Mouse (Mus musculus) heart, adult 8-10 months (tissue): Measurements from ENCODE around the gene Hist2h3b. TPM values are rescaled to one million over a fixed set of nuclear protein-coding genes. Genes with fewer than 3 reads are reported as not detected.
"Not testable (repeated sequence)": the region's sequence is repeated elsewhere in the genome, so short reads cannot be mapped to it uniquely, and the experiment has no call there.

Experiments
- DNase-seq: peaks from one replicate; pipeline ENCODE4 v3.0.0; 2022; ENCODE audit warnings: low spot score
- total RNA-seq, 4 experiments: library from RNA; stranded (reverse); gene quantifications; 2 replicates each; pipeline ENCODE4 v1.2.4; 2022

The Hist2h3b gene
- total RNA-seq, 4 experiments from 2014 or later = 12.2 to 24.7 (median 15.9) TPM

DNA sequence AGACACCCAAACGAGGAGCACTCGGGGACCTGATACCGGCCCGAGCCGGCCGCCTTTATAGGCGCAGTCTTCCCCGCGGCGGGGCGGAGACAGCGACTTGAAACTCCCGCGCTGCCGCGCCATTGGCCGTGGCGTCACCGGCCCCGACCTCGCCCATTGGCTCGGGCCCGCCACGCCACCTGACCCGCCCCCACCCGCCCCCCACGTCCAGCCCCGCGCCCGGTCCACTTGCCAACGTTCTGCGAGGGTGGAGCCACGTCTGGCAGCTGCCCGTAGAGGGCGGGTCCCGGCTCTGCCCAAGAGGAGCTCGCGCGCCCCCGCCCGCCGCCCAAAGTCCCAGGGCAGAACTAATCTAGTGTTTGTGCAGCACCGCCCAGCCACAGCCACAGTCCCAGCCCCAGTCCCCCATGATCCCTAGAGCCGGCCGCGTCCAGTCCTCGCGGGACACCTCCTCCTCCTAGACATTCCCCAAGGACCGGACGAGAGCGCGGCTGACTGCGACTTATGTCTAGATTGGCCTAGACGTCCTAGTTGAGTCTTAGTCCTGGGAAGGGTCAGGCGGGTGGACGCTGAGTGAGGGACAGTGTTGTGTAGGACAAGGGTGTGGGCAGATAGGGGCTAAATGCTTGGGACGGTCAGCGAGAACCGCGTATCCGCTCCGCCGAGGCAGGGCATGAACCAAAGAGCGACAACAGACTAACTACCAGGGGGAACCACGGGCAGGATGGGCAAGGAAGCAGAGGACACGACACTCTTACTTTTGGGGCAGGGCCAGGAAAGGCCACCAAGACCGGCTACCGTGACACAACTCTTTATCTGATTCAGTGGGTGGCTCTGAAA lies 29.3 kb upstream of the Hist2h3b start, which contains the start of gene Hist2h3c2:
Gene Hist2h3c2, minus strand, starts transcription at position 174 of the 840 bp plus-strand sequence.
- DNase-seq = not testable (repeated sequence)

DNA sequence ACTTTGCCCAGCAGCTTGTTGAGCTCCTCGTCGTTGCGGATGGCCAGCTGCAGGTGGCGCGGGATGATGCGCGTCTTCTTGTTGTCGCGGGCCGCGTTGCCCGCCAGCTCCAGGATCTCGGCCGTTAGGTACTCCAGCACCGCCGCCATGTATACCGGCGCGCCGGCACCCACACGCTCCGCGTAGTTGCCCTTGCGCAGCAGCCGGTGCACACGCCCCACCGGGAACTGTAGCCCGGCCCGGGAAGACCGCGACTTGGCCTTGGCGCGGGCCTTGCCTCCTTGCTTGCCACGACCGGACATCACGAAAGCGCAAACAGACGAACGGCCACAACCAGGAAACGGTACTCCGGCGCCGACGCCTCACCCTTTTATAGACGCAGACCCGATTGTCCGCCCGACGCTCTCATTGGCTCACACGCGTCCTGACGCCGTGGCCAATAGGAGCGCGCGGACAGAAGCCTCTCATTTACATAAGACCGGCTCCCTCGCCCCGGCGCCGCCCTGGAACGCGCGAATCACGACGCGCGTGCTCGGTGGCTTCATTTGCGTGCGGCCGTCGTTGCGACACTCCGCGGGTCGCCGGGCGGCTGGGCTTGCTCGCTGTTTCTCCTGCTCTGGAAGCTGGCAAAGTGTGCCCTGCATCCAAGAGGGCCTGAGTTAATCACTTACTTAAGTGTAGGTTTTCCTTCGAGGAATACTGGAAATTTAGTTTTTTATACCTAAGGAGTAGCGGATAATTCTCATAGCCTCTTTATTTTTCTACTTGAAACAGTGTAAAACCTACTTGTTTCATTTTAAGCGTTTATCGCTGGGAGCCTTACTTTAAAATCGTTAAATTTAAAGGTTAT lies 28.3 kb upstream of the Hist2h3b start, which contains the start of gene Hist2h2aa2:
Gene Hist2h2aa2, minus strand, starts transcription at position 328 of the 850 bp plus-strand sequence.
- DNase-seq = peak; percentile 98

DNA sequence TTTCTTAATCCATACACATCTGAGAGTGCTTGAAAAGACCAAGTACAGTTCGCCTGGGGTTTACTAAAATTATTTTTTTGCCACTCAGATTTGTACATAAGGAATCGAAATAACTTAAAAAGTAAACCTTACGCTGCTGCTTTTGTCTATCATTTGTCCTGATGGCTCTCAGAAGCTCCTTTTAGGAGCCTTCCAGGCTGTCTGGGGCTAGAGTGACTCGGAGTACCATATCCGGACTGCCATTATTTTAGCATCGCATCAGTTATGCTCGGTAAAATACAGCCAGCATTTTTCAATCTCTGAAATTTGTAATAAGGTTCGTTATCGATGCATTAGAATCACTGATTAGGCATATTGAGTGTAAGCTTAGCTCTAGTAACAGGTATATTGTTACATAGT lies 27.7 kb upstream of the Hist2h3b start:
- DNase-seq = no peak

DNA sequence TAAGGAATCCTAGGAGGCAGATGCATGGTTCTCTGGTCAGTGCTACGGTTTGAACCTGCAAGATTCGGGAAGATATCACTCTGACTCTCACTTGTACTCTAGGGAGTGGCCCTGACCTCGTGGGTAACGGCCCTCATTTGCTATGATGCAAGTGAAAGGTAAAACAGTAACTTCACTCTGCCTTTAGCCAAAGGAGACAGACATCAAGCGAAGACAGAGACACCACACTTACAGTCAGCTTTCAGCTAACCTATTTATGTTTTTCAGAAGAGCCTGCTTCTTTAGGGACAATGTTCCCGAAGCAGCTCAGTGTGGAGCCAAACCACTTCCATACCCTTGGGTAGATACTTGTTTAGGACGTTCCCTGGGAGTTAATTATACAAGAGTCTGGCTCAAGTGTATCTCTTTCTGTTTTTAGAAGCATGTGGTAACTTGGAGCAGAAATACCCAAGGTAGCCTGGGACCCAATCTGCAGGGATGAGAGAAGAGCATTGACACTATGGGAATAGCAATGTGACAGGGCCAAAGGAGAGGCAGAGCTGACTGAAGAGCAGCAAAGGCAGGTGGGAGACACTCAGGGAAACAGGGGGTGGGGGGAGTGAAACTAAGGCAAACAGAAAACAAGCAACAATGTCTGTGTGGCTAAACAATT lies 24.4 kb upstream of the Hist2h3b start:
- peak; percentile 47 for DNase-seq

DNA sequence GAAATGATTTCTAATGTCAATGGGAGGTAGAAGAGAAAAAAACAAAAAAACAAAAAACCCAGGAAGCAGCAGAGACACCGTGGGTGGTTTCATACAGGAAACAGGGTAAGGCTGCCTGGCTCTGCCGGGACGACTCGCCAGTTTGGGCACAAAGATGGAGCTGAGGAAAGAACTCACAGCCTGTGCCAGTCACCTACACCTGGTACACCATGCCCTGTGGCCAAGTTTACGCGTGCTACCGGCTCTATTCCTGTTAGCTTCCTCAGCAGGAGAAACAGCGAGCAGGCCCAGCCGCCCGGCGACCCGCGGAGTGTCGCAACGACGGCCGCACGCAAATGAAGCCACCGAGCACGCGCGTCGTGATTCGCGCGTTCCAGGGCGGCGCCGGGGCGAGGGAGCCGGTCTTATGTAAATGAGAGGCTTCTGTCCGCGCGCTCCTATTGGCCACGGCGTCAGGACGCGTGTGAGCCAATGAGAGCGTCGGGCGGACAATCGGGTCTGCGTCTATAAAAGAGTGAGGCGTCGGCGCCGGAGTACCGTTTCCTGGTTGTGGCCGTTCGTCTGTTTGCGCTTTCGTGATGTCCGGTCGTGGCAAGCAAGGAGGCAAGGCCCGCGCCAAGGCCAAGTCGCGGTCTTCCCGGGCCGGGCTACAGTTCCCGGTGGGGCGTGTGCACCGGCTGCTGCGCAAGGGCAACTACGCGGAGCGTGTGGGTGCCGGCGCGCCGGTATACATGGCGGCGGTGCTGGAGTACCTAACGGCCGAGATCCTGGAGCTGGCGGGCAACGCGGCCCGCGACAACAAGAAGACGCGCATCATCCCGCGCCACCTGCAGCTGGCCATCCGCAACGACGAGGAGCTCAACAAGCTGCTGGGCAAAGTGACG lies 23.2 kb upstream of the Hist2h3b start, which contains the start of gene Hist2h2aa1:
Gene Hist2h2aa1, plus strand, starts transcription at position 495 of the 884 bp plus-strand sequence.
- DNase-seq = peak; percentile 89

DNA sequence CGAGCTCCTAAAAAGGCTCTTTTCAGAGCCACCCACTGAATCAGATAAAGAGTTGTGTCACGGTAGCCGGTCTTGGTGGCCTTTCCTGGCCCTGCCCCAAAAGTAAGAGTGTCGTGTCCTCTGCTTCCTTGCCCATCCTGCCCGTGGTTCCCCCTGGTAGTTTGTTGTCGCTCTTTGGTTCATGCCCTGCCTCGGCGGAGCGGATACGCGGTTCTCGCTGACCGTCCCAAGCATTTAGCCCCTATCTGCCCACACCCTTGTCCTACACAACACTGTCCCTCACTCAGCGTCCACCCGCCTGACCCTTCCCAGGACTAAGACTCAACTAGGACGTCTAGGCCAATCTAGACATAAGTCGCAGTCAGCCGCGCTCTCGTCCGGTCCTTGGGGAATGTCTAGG lies 22.4 kb upstream of the Hist2h3b start:
- not testable (repeated sequence) for DNase-seq

DNA sequence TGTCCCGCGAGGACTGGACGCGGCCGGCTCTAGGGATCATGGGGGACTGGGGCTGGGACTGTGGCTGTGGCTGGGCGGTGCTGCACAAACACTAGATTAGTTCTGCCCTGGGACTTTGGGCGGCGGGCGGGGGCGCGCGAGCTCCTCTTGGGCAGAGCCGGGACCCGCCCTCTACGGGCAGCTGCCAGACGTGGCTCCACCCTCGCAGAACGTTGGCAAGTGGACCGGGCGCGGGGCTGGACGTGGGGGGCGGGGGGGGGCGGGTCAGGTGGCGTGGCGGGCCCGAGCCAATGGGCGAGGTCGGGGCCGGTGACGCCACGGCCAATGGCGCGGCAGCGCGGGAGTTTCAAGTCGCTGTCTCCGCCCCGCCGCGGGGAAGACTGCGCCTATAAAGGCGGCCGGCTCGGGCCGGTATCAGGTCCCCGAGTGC lies 22.0 kb upstream of the Hist2h3b start, which contains the start of gene Hist2h3c1:
Gene Hist2h3c1, plus strand, starts transcription at position 259 of the 430 bp plus-strand sequence.
- DNase-seq = not testable (repeated sequence)

DNA sequence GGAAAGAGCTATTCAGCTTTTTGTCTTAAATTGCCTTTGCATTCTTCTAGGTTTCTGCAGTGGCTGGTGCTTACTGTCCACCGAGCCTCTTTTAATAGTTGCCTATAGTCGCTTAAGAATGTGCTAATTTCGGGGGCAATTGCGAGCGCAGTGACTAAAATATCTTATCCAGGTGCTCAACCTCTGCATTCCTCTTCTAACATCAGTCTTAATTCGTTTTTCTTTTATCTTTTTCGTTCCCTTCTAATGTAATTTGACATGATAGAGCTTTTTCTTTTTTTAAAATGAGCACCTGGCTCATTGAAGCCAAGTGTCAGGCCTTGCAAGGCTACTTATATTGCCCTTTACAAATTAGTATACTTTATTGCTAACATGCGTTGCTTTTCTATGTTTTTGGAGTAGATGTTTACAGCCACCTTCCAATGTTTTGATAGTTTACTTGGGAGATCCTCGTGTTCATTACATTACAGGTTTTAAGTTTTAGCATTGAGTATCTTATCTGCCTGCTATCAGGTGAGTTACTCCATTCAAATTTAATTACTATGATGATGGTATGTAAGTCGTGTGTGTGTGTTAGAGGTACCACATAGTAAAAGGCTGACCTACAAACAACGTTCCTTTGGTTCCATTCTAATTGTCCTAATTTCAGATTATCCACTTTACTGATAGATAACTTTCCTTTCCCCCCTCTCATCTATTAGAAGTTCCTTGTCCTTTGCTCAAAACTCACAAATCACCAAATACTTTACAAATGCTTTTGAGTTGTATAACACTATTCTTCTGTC lies 20.9 kb upstream of the Hist2h3b start:
- no peak for DNase-seq

DNA sequence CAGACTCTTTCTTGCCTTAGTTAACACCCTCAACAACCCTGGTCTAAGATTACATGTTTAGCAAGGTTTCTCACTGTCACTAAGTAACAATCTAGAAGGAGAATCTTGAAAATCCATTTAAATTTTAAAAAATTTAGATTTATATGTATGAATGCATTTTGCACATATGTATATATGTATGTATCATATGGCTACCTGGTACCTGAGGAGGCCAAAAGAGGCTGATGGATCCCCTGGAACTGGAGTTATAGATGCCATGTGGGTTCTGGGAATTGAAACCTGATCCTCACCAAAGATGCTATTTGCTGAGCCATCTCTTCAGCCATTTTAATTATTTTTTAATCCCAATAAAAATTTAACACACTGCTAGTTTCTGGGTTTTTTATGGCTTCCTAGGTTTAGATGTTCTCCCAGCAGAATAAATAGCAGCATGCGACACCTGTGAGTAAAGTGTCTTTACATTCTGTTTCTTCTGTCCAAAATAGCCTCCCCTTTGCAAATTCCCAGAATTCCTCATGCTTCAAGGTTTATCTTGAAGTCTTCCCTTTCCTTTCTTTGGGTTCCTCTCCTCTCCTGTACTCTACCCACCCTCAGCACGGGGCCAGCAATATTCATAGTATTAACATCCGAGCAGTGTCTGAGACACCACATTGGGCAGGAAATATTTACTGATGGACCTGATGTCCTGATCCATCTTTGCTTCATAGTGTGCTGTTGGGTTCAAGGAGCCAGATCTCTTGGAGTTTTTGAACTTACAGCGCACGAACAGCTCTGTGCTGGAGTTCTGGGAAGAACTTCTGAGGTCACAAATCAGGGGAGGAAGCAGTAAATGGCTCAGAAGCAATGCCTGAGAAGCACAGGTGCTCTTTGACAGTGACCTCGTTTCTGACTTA lies 20.1 kb upstream of the Hist2h3b start:
- no peak for DNase-seq

DNA sequence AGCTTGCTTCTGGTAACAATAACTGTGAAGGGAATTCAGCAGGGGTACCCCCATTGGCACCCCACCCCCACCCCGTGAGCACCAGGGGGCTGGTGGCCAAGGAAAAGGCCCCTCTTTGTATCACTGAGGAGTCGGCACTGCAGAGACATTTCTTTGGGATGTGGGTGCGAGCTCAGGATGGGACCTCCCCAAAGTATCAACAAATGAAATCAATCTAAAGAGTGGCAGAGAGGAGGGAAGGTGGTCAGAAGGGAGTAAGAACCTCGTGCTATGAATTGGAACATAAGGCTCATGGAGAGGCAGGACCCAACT lies 19.5 kb upstream of the Hist2h3b start:
- DNase-seq = no peak

DNA sequence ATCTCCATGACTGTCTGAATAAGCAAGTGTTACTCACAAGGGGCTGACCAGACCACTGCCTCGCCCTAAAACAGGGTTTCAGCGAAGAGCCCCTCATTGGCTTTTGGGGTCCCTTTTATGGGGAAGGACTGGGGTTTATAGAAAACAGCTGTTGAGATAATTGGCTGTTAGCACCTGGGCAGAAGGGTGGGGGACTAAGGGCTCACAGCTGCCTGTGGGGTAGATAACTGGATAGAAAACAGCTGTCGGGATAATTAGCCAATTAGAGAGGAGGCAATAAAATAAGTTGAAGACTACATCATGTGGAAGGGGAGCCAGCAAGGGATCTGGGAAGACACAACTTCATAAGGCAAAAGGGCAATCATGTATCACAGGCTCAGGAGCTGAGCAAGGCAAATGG lies 17.6 kb upstream of the Hist2h3b start:
- DNase-seq = no peak

DNA sequence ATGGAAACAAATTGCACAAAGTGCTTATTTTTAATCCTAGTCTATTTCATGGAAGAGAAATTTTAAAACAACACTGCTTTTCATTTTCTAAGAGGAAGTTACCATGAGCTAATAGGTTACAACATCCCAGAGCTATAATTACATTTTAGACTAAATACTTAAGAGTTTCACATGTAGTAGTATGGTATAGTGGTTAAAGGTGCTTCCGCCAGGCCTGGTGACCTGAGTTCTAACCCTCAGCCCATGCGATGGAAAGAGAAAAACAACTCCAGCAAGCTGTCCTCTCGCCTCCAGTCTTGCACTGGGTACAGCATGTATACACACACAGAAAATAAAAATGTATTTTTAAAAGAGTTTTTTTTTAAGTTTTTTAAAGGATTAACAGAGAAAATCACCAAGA lies 16.7 kb upstream of the Hist2h3b start:
- DNase-seq = no peak

DNA sequence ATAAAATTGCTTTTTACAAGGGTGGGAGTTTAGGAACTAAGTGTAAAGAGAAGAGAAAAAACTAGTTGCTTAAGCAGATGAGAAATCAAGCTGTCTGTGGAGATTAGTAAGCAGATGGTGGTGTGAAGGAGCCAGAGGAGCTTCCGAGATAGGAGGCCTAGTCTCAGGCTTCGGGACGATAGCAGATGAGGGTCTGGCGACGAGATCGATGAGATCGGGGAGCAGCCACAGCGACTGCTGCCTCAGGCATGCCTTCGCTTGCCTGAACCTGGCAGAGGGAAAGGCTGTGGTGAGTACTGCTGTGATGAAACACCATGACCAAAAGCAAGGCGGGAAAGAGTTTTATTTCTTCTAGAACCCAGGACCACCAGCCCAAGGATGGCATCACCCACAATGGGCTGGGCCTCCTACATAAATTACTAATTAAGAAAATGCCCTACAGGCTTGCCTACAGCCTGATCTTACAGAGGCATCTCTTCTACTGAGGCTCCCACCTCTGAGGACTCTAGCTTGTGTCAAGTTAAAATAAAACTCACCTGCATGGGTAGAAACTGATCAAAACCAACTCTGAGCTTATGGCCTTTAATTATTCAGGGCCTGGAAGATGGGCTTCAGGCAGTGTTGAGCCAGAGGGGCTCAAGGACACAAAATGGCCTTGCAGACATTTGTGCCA lies 13.6 kb upstream of the Hist2h3b start:
- no peak for DNase-seq

DNA sequence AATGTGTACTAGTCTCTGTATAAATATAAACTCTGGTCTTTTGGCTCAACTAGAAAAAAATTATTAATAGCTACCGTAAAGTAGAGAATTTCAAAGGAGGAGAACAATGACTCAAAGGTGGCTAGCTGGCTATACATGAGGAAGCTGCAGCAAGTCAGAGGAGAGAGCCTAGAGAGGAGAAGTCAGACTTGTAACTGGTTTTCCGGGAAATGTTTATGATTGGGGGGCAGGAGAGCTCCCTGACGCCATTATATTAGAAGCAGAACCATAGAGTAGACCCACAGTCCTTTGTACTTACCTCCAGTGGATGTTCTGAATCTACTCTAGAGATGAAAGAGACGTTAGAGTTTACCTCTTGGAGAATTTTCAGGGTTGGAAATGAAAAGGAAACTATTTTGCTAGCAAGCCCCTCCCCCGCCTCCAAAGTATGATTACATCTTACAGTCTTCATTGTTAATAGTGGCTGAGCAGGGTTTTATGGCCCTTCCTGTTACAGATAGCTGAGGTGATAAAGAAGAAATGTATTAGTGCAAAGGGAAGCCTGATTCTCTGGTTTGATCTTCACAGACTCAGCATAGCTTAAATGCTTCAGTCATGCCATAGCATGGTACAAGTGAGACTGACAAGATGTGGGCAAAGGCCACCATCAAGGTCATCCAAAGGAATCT lies 12.4 kb upstream of the Hist2h3b start:
- no peak for DNase-seq

DNA sequence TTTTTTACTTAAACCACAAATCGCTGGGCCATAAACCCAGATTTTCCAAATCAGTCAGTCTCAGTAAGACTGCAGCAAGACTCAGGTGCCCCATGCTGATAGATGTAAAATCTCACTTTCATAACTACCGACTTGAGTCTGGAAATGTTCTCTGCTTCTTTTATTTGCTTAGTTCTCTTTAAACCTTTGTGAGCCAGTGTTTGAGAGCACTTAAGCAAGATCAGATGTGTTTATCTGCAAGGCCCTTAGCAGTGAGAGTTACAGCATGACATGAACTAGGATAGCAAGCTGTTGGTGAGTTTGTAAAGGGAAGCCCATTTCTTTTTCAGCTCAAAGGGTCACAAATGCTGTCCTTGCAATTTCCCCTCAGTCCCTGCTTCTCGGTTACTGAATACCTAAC lies 11.3 kb upstream of the Hist2h3b start:
- no peak for DNase-seq

DNA sequence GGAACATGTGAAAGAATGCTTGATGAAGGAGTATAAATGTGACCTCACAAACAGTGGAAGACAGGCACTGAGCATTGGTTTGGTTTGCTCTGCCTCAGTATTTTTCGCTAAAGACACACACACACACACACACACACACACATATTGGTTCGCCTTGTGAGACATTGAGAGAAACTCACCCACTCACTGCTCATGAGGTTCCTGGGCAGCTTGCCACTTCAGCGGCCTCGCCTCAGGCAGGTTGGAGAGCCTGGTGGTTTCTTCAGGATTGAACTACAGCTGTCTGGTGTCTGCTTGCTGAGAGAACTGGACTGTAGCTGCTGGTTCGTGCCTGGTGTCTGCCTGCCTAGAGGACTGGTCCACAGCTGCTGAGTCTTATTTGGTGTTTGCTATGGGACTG lies 8.2 kb upstream of the Hist2h3b start:
- no peak for DNase-seq

DNA sequence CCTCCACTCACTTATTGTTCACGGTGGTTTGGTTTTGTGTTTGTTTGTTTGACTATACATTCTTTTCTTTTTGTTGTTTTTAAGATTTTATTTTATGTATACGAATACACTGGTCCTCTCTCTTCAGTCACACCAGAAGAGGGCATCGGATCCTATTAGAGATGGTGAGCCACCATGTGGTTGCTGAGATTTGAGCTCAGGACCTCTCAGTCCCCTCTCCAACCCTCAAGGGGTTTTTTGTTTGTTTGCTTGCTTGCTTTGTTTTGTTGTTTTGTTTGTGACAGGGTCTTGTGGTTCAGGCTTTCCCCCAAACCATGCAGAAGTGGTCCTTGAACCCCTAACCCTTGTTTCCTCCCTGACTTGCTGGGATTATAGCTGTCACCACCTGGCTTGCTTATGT lies 6.8 kb upstream of the Hist2h3b start:
- no peak for DNase-seq
